Mouse (Mus musculus) neural tube, embryonic 14.5 days (tissue): ENCODE measurements around the gene Pkmyt1. TPM values are rescaled to one million over a fixed set of nuclear protein-coding genes. Genes with fewer than 3 reads are reported as not detected.

ENCODE experiments used
- ATAC-seq: fragments of 200-750 bp; cut with Nextera tagmentation; 2 replicates; pipeline ENCODE4 v1.8.0; 2017; ENCODE audit warnings: low read depth, mild to moderate bottlenecking, moderate TSS enrichment, moderate library complexity
- H3K27ac ChIP-seq: fragments of 300-500 bp; sonication (generic); 2 replicates; pipeline ENCODE4 v1.5.1; 2014; ENCODE audit warnings: low read depth, mild to moderate bottlenecking, control low read depth, low read length, moderate library complexity, mixed read lengths
- H3K27me3 ChIP-seq: fragments of 300-500 bp; sonication (generic); 2 replicates; pipeline ENCODE4 v1.6.1; 2014; ENCODE audit warnings: low read length; ENCODE audit not compliant: control insufficient read depth, insufficient read depth
- H3K36me3 ChIP-seq: fragments of 300-500 bp; sonication (generic); 2 replicates; pipeline ENCODE4 v1.6.1; 2014; ENCODE audit warnings: low read length, mixed read lengths; ENCODE audit not compliant: control insufficient read depth, insufficient read depth
- H3K4me1 ChIP-seq: fragments of 300-500 bp; sonication (generic); 2 replicates; pipeline ENCODE4 v1.6.1; 2014; ENCODE audit warnings: low read length; ENCODE audit not compliant: control insufficient read depth, insufficient read depth
- H3K4me2 ChIP-seq: fragments of 300-500 bp; sonication (generic); 2 replicates; pipeline ENCODE4 v1.6.1; 2014; ENCODE audit warnings: mild to moderate bottlenecking, low read depth, low read length, control low read depth
- H3K4me3 ChIP-seq: fragments of 300-500 bp; sonication (generic); 2 replicates; pipeline ENCODE4 v1.5.1; 2014; ENCODE audit warnings: low read depth, low read length, control low read depth, mixed read lengths
- H3K9ac ChIP-seq: fragments of 300-500 bp; sonication (generic); replicated peaks from 2 replicates; pipeline ENCODE4 v1.6.1; 2014; ENCODE audit warnings: low read depth, mild to moderate bottlenecking, control low read depth, low read length, mixed read lengths
- H3K9me3 ChIP-seq: fragments of 300-500 bp; sonication (generic); 2 replicates; pipeline ENCODE4 v1.6.1; 2016; ENCODE audit warnings: low read length; ENCODE audit not compliant: control insufficient read depth
- WGBS: fragments of 180-500 bp; shearing (Covaris S2); extraction: QIAGEN DNeasy Blood & Tissue Kit; methylation state at CpG from one replicate; pipeline ENCODE4 v1.1.7; 2014; 5-methylcytosine and 5-hydroxymethylcytosine counted together
- polyA plus RNA-seq: library from polyadenylated mRNA; unstranded; fragments of >200 nt; fragmentation: Nextera tagmentation; extraction: Ambion mirVana; gene quantifications from 2 replicates; pipeline ENCODE4 v1.2.1, GENCODE M21; 2014

Gene Pkmyt1
- polyA plus RNA-seq, 1 experiment from 2014 or later: 14.3 TPM

- peak overlapping the region; percentile 33 for H3K4me2 ChIP-seq
- 7% methylated on average over 44 of the region's 44 CpGs for WGBS
- H3K27ac ChIP-seq: no peak overlapping the region
- no peaks in the 10 kb centered on the region for H3K9me3 ChIP-seq
- H3K27me3 ChIP-seq: peaks cover 36% of the 10 kb centered on the region
- H3K4me1 ChIP-seq: peaks cover 32% of the 10 kb centered on the region
- H3K36me3 ChIP-seq: peaks cover 6% of the 10 kb centered on the region
- no peak for ATAC-seq
- H3K4me3 ChIP-seq: peak overlapping the region; percentile 22; the same call in 1 of the 2 replicates
- H3K9ac ChIP-seq: 0 out of 2 replicates have a peak overlapping the region, but pooled peaks have one; percentile 21
Measured at GRCm38 (mm10) chr17:23742210-23742793, 16.2 kb downstream of the Pkmyt1 start.

- 63% methylated on average over 12 of the region's 12 CpGs for WGBS
- no peak overlapping the region for H3K4me3 ChIP-seq
- H3K4me1 ChIP-seq: peaks cover 29% of the 10 kb centered on the region
- H3K27me3 ChIP-seq: peaks cover 36% of the 10 kb centered on the region
- no peak overlapping the region for H3K27ac ChIP-seq
- H3K4me2 ChIP-seq: peak overlapping the region; percentile 33; the same call in 1 of the 2 replicates
- no peaks in the 10 kb centered on the region for H3K9me3 ChIP-seq
- no peak for ATAC-seq
- no peak overlapping the region for H3K9ac ChIP-seq
- no peaks in the 10 kb centered on the region; the same call in 1 of the 2 replicates for H3K36me3 ChIP-seq
Measured at GRCm38 (mm10) chr17:23742941-23743340, 16.8 kb downstream of the Pkmyt1 start.

- Histone ChIP-seq H3K4me3 (no peak overlapping the region), H3K4me2 (no peak overlapping the region), H3K27me3 (peaks cover 36% of the 10 kb centered on the region), H3K4me1 (peaks cover 20% of the 10 kb centered on the region), H3K36me3 (no peaks in the 10 kb centered on the region), H3K9ac (no peak overlapping the region), H3K9me3 (no peaks in the 10 kb centered on the region), H3K27ac (no peak overlapping the region)
- 14% methylated on average over 8 of the region's 8 CpGs for WGBS
- ATAC-seq: no peak
Measured at GRCm38 (mm10) chr17:23744076-23744475, 17.9 kb downstream of the Pkmyt1 start.

- Histone ChIP-seq H3K27ac (no peak overlapping the region), H3K36me3 (no peaks in the 10 kb centered on the region), H3K4me3 (peak overlapping the region; percentile 31; the same call in 1 of the 2 replicates), H3K4me2 (peak overlapping the region; percentile 74; the same call in 1 of the 2 replicates), H3K27me3 (peaks cover 36% of the 10 kb centered on the region), H3K4me1 (peaks cover 18% of the 10 kb centered on the region; the same call in 1 of the 2 replicates), H3K9me3 (no peaks in the 10 kb centered on the region), H3K9ac (no peak overlapping the region)
- WGBS: 1% methylated on average over 14 of the region's 14 CpGs
- no peak for ATAC-seq
Measured at GRCm38 (mm10) chr17:23744651-23745050, 18.5 kb downstream of the Pkmyt1 start.

GRCm38 (mm10) chr17:23745301-23746251 lies 19.4 kb downstream of the Pkmyt1 start, which contains the start of gene Kremen2:
Kremen2 (minus strand) TSS chr17:23745833.
- no peaks in the 10 kb centered on the region; the same call in 1 of the 2 replicates for H3K36me3 ChIP-seq
- no peak for ATAC-seq
- no peaks in the 10 kb centered on the region for H3K9me3 ChIP-seq
- H3K9ac ChIP-seq: peak within 1 kb of the TSS; percentile 46; the same call in 1 of the 2 replicates
- WGBS: under 1% methylated on average over 40 of the region's 45 CpGs
- H3K27ac ChIP-seq: no peak within 1 kb of the TSS
- H3K4me3 ChIP-seq: peak within 1 kb of the TSS; percentile 31
- H3K4me2 ChIP-seq: peak within 1 kb of the TSS; percentile 74
- H3K27me3 ChIP-seq: peaks cover 36% of the 10 kb centered on the region
- peaks cover 16% of the 10 kb centered on the region; the same call in 1 of the 2 replicates for H3K4me1 ChIP-seq

- no peaks in the 10 kb centered on the region for H3K9me3 ChIP-seq
- H3K4me2 ChIP-seq: peak overlapping the region; percentile 74
- no peak for ATAC-seq
- H3K27ac ChIP-seq: no peak overlapping the region
- H3K9ac ChIP-seq: no peak overlapping the region
- WGBS: under 1% methylated on average over 12 of the region's 12 CpGs
- H3K4me3 ChIP-seq: peak overlapping the region; percentile 31; the same call in 1 of the 2 replicates
- H3K36me3 ChIP-seq: no peaks in the 10 kb centered on the region; the same call in 1 of the 2 replicates
- peaks cover 33% of the 10 kb centered on the region for H3K27me3 ChIP-seq
- peaks cover 13% of the 10 kb centered on the region; the same call in 1 of the 2 replicates for H3K4me1 ChIP-seq
Measured at GRCm38 (mm10) chr17:23746311-23746710, 20.2 kb downstream of the Pkmyt1 start.

- H3K9me3 ChIP-seq: no peaks in the 10 kb centered on the region
- H3K27ac ChIP-seq: no peak overlapping the region
- 79% methylated on average over 3 of the region's 3 CpGs for WGBS
- H3K27me3 ChIP-seq: peaks cover 30% of the 10 kb centered on the region
- H3K4me1 ChIP-seq: peaks cover 13% of the 10 kb centered on the region; the same call in 1 of the 2 replicates
- H3K4me3 ChIP-seq: no peak overlapping the region
- H3K9ac ChIP-seq: no peak overlapping the region
- no peak overlapping the region for H3K4me2 ChIP-seq
- ATAC-seq: no peak
- H3K36me3 ChIP-seq: no peaks in the 10 kb centered on the region; the same call in 1 of the 2 replicates
Measured at GRCm38 (mm10) chr17:23746767-23747166, 20.6 kb downstream of the Pkmyt1 start.

GRCm38 (mm10) chr17:23747471-23747870 lies 21.3 kb downstream of the Pkmyt1 start:
- no peak for ATAC-seq
- H3K4me2 ChIP-seq: no peak overlapping the region
- H3K36me3 ChIP-seq: peaks cover 4% of the 10 kb centered on the region; the same call in 1 of the 2 replicates
- H3K27ac ChIP-seq: no peak overlapping the region
- 83% methylated on average over 3 of the region's 3 CpGs for WGBS
- H3K27me3 ChIP-seq: peaks cover 23% of the 10 kb centered on the region
- no peak overlapping the region for H3K4me3 ChIP-seq
- no peaks in the 10 kb centered on the region for H3K9me3 ChIP-seq
- H3K4me1 ChIP-seq: peaks cover 13% of the 10 kb centered on the region; the same call in 1 of the 2 replicates
- no peak overlapping the region for H3K9ac ChIP-seq
